ENCODE assay signal across 16 mouse cellular contexts in the genomic region with DNA sequence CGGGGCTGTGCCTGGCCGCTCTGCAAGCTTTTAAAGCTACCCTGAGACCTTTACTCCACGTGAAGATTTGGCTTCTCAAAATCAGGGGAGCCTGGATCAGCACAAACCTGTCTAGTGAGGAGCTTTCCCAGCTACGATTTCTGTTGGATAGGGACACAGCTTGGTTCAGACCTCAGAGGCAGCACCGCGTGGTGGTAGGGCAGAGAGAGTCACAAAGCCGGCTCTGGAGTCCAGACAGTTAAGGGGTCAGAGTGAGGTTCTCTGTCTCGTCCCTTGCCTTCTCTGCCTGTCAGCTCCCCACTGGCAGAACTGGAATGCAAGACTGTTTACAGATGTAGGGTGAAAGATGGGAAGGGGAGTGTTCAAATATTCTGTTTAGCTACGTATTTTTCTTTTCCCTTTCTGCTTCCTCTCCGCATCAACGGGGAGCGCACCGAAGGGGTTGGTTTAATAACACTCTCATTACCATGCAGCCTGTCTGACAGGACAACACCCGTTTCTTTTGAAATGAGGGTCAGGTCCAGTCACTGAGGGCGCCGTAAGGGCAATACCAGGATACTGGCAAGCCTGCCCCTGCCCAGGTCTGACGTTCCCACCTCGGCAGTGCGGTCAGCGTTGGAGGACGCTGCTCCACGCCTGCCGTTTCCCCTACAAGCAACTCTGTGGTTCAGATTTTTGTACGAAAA. TPM values are rescaled to one million over a fixed set of nuclear protein-coding genes. Genes with fewer than 3 reads are reported as not detected.
DNase-seq lines count a peak whose midpoint lies in the region; ATAC-seq lines count a peak whose summit lies in the region.
"Had no signal": no experiment of that assay in that cellular context is flagged by ENCODE, and none has a peak within 500 bp of the region (broad histone marks: within the 10 kb centered on the region; RNA-seq: fewer than 3 reads in every experiment).

No protein-coding gene starts in this region.

- H3K36me3 ChIP-seq in midbrain, embryonic 14.5 days (ENCODE audit: control insufficient read depth, insufficient read depth, low read length): no peaks in the 10 kb centered on the region
- H3K36me3 ChIP-seq in midbrain, embryonic 13.5 days: no peaks in the 10 kb centered on the region
- H3K36me3 ChIP-seq in hindbrain, embryonic 13.5 days: no peaks in the 10 kb centered on the region
- no peaks in the 10 kb centered on the region for H3K36me3 ChIP-seq in neural tube, embryonic 14.5 days (ENCODE audit: control insufficient read depth, insufficient read depth, low read length)
- H3K36me3 ChIP-seq in kidney, embryonic 16.5 days (ENCODE audit: insufficient read depth, low read length): no peaks in the 10 kb centered on the region

- no peak overlapping the region for H3K4me2 ChIP-seq in midbrain, embryonic 14.5 days (ENCODE audit: low read length)
- H3K4me2 ChIP-seq in midbrain, embryonic 13.5 days (replicated peaks): no peak overlapping the region
- H3K4me2 ChIP-seq in hindbrain, embryonic 13.5 days: peak overlapping the region; percentile 52
- H3K4me2 ChIP-seq in neural tube, embryonic 14.5 days (ENCODE audit: low read depth, low read length): peak overlapping the region; percentile 60
- H3K4me2 ChIP-seq in kidney, embryonic 16.5 days (replicated peaks; ENCODE audit: low read depth, low read length): no peak overlapping the region

- DNase-seq in cerebellum, adult 11-12 months: peak; percentile 26
- DNase-seq in midbrain, embryonic 14.5 days: peak; percentile 33
- no peak for DNase-seq in frontal cortex, postnatal 36 days (ENCODE audit: low spot score in 2 of 2)
- DNase-seq: heart, adult 11 months; kidney, adult 2 months; right cerebral cortex, postnatal 14 days had no signal

- H3K27ac ChIP-seq in midbrain, embryonic 14.5 days (replicated peaks; ENCODE audit: low read depth, low read length): no peak overlapping the region
- H3K27ac ChIP-seq in midbrain, embryonic 13.5 days: no peak overlapping the region
- H3K27ac ChIP-seq in hindbrain, embryonic 13.5 days: peak overlapping the region; percentile 52
- peak overlapping the region; percentile 52 for H3K27ac ChIP-seq in neural tube, embryonic 14.5 days (ENCODE audit: low read depth, low read length)
- no peak overlapping the region for H3K27ac ChIP-seq in kidney, embryonic 16.5 days (ENCODE audit: low read length)

- no peak overlapping the region for H3K4me3 ChIP-seq in midbrain, embryonic 14.5 days (replicated peaks; ENCODE audit: low read depth, low read length)
- H3K4me3 ChIP-seq in midbrain, embryonic 13.5 days (replicated peaks): no peak overlapping the region
- H3K4me3 ChIP-seq in hindbrain, embryonic 13.5 days: peak overlapping the region; percentile 47; the same call in 1 of the 2 replicates
- peak overlapping the region; percentile 11; the same call in 1 of the 2 replicates for H3K4me3 ChIP-seq in neural tube, embryonic 14.5 days (ENCODE audit: low read depth, low read length)
- H3K4me3 ChIP-seq in kidney, embryonic 16.5 days (ENCODE audit: low read length): no peak overlapping the region

- WGBS in midbrain, embryonic 14.5 days: 7% methylated on average over 24 of the region's 24 CpGs
- 6% methylated on average over 24 of the region's 24 CpGs for WGBS in midbrain, embryonic 13.5 days
- WGBS in hindbrain, embryonic 13.5 days: 7% methylated on average over 24 of the region's 24 CpGs
- whole genome bisulfite sequencing in neural tube, embryonic 14.5 days: 7% methylated on average over 24 of the region's 24 CpGs
- WGBS in kidney, embryonic 16.5 days: 10% methylated on average over 24 of the region's 24 CpGs

- H3K9me3 ChIP-seq in midbrain, embryonic 14.5 days (ENCODE audit: control insufficient read depth, low read length): 0 out of 2 replicates have a peak, but pooled peaks cover 6% of the 10 kb centered on the region
- H3K9me3 ChIP-seq in midbrain, embryonic 13.5 days: peaks cover 12% of the 10 kb centered on the region; the same call in 1 of the 2 replicates
- no peaks in the 10 kb centered on the region; the same call in 1 of the 2 replicates for H3K9me3 ChIP-seq in hindbrain, embryonic 13.5 days
- H3K9me3 ChIP-seq in neural tube, embryonic 14.5 days (ENCODE audit: control insufficient read depth, low read length): no peaks in the 10 kb centered on the region; the same call in 1 of the 2 replicates
- H3K9me3 ChIP-seq in kidney, embryonic 16.5 days (ENCODE audit: low read length): peaks cover 22% of the 10 kb centered on the region; the same call in 1 of the 2 replicates

- peaks cover 73% of the 10 kb centered on the region for H3K27me3 ChIP-seq in midbrain, embryonic 14.5 days (ENCODE audit: control insufficient read depth, insufficient read depth, low read length)
- H3K27me3 ChIP-seq in midbrain, embryonic 13.5 days: peaks cover 89% of the 10 kb centered on the region
- H3K27me3 ChIP-seq in hindbrain, embryonic 13.5 days: peaks cover 94% of the 10 kb centered on the region
- peaks cover 40% of the 10 kb centered on the region for H3K27me3 ChIP-seq in neural tube, embryonic 14.5 days (ENCODE audit: control insufficient read depth, insufficient read depth, low read length)
- peaks cover 93% of the 10 kb centered on the region for H3K27me3 ChIP-seq in kidney, embryonic 16.5 days (ENCODE audit: insufficient read depth, low read length)

- no peak overlapping the region for H3K9ac ChIP-seq in midbrain, embryonic 14.5 days (replicated peaks; ENCODE audit: low read length)
- H3K9ac ChIP-seq in midbrain, embryonic 13.5 days (replicated peaks): no peak overlapping the region
- H3K9ac ChIP-seq in hindbrain, embryonic 13.5 days: peak overlapping the region; percentile 74; the same call in 1 of the 2 replicates
- H3K9ac ChIP-seq in neural tube, embryonic 14.5 days (replicated peaks; ENCODE audit: low read depth, low read length): peak overlapping the region; percentile 26; the same call in 1 of the 2 replicates
- H3K9ac ChIP-seq in kidney, embryonic 16.5 days (replicated peaks; ENCODE audit: low read length): no peak overlapping the region

- ATAC-seq in cerebellum, adult (ENCODE audit: insufficient number of reproducible peaks, low FRiP score, low TSS enrichment): no peak
- ATAC-seq in midbrain, embryonic 14.5 days (ENCODE audit: low FRiP score, low TSS enrichment): no peak
- no peak for ATAC-seq in midbrain, embryonic 13.5 days
- peak; percentile 4; the same call in 1 of the 2 replicates for ATAC-seq in hindbrain, embryonic 13.5 days (ENCODE audit: low FRiP score)
- ATAC-seq in neural tube, embryonic 14.5 days (ENCODE audit: low read depth): no peak
- ATAC-seq in kidney, embryonic 16.5 days (ENCODE audit: low FRiP score, low TSS enrichment): no peak
- ATAC-seq: Patski had no signal

- 0 out of 2 replicates have a peak, but pooled peaks cover 12% of the 10 kb centered on the region for H3K4me1 ChIP-seq in midbrain, embryonic 14.5 days (ENCODE audit: control insufficient read depth, insufficient read depth, low read length)
- peaks cover 31% of the 10 kb centered on the region for H3K4me1 ChIP-seq in midbrain, embryonic 13.5 days (replicated peaks)
- peaks cover 46% of the 10 kb centered on the region for H3K4me1 ChIP-seq in hindbrain, embryonic 13.5 days (replicated peaks)
- H3K4me1 ChIP-seq in neural tube, embryonic 14.5 days (ENCODE audit: control insufficient read depth, insufficient read depth, low read length): peaks cover 19% of the 10 kb centered on the region
- peaks cover 20% of the 10 kb centered on the region for H3K4me1 ChIP-seq in kidney, embryonic 16.5 days (ENCODE audit: insufficient read depth, low read length)

RNA-seq across cellular contexts. Expression of gene Tlx3, which starts 6.8 kb away (rescaled TPM):
- 3.3 and 6.2 TPM in 2 replicates for polyA plus RNA-seq in midbrain, embryonic 14.5 days (2014; fragmentation: Nextera tagmentation; extraction: Ambion mirVana)
- 1.3 and 1.8 TPM in 2 replicates for polyA plus RNA-seq in midbrain, embryonic 13.5 days (2015; fragmentation: Nextera tagmentation; extraction: Ambion mirVana)
- 20.2 and 29.0 TPM in 2 replicates for polyA plus RNA-seq in hindbrain, embryonic 13.5 days (2015; fragmentation: Nextera tagmentation; extraction: Ambion mirVana)
- 32.9 and 41.0 TPM in 2 replicates for polyA plus RNA-seq in neural tube, embryonic 14.5 days (2014; fragmentation: Nextera tagmentation; extraction: Ambion mirVana)
- 0.14 TPM in 1 of 2 replicates, not detected in the other for polyA plus RNA-seq in kidney, embryonic 16.5 days (2015; fragmentation: Nextera tagmentation; extraction: Ambion mirVana)
- polyA plus RNA-seq: cortical plate, adult 2 months; kidney, adult 2 months; large intestine, adult 2 months; liver, adult 2 months; lung, embryonic 16.5 days had no signal

RNA-seq across cellular contexts. Expression of gene Npm1, which starts 33.6 kb away (rescaled TPM):
- 485 and 506 TPM in 2 replicates for polyA plus RNA-seq in midbrain, embryonic 14.5 days (2014; fragmentation: Nextera tagmentation; extraction: Ambion mirVana)
- polyA plus RNA-seq in midbrain, embryonic 13.5 days (2015; fragmentation: Nextera tagmentation; extraction: Ambion mirVana): 592 and 605 TPM in 2 replicates
- 542 and 556 TPM in 2 replicates for polyA plus RNA-seq in hindbrain, embryonic 13.5 days (2015; fragmentation: Nextera tagmentation; extraction: Ambion mirVana)
- polyA plus RNA-seq in neural tube, embryonic 14.5 days (2014; fragmentation: Nextera tagmentation; extraction: Ambion mirVana): 428 and 483 TPM in 2 replicates
- polyA plus RNA-seq in kidney, embryonic 16.5 days (2015; fragmentation: Nextera tagmentation; extraction: Ambion mirVana): 999 and 1,010 TPM in 2 replicates

RNA-seq across cellular contexts. Expression of gene Fgf18, which starts 49.4 kb away (rescaled TPM):
- 4.7 and 5.5 TPM in 2 replicates for polyA plus RNA-seq in midbrain, embryonic 14.5 days (2014; fragmentation: Nextera tagmentation; extraction: Ambion mirVana)
- 3.5 and 3.6 TPM in 2 replicates for polyA plus RNA-seq in midbrain, embryonic 13.5 days (2015; fragmentation: Nextera tagmentation; extraction: Ambion mirVana)
- polyA plus RNA-seq in hindbrain, embryonic 13.5 days (2015; fragmentation: Nextera tagmentation; extraction: Ambion mirVana): 4.8 and 5.0 TPM in 2 replicates
- polyA plus RNA-seq in neural tube, embryonic 14.5 days (2014; fragmentation: Nextera tagmentation; extraction: Ambion mirVana): 11.0 and 11.4 TPM in 2 replicates
- 1.7 and 2.1 TPM in 2 replicates for polyA plus RNA-seq in kidney, embryonic 16.5 days (2015; fragmentation: Nextera tagmentation; extraction: Ambion mirVana)
- polyA plus RNA-seq: liver, adult 2 months had no signal

Comparison
In these comparisons a context has a peak if more than half of its experiments do, and no peak if none do; other contexts are left out.
1. DNase-seq: peak in cerebellum, adult 11-12 months (single experiment) and midbrain, embryonic 14.5 days (single experiment); none in frontal cortex, postnatal 36 days (0 of 2).
2. H3K27ac ChIP-seq: peak in hindbrain, embryonic 13.5 days (single experiment) and neural tube, embryonic 14.5 days (single experiment); none in midbrain, embryonic 14.5 days (single experiment), midbrain, embryonic 13.5 days (single experiment) and kidney, embryonic 16.5 days (single experiment).
3. H3K4me2 ChIP-seq: peak in hindbrain, embryonic 13.5 days (single experiment) and neural tube, embryonic 14.5 days (single experiment); none in midbrain, embryonic 14.5 days (single experiment), midbrain, embryonic 13.5 days (single experiment) and kidney, embryonic 16.5 days (single experiment).
4. H3K4me3 ChIP-seq: peak in hindbrain, embryonic 13.5 days (single experiment) and neural tube, embryonic 14.5 days (single experiment); none in midbrain, embryonic 14.5 days (single experiment), midbrain, embryonic 13.5 days (single experiment) and kidney, embryonic 16.5 days (single experiment).
5. H3K9ac ChIP-seq: peak in hindbrain, embryonic 13.5 days (single experiment) and neural tube, embryonic 14.5 days (single experiment); none in midbrain, embryonic 14.5 days (single experiment), midbrain, embryonic 13.5 days (single experiment) and kidney, embryonic 16.5 days (single experiment).